Mouse (Mus musculus): ENCODE results near the gene Dhrs9.
"Not testable (repeated sequence)": the region's sequence is repeated elsewhere in the genome, so short reads cannot be mapped to it uniquely, and the experiment has no call there.

Gene Dhrs9

DNA sequence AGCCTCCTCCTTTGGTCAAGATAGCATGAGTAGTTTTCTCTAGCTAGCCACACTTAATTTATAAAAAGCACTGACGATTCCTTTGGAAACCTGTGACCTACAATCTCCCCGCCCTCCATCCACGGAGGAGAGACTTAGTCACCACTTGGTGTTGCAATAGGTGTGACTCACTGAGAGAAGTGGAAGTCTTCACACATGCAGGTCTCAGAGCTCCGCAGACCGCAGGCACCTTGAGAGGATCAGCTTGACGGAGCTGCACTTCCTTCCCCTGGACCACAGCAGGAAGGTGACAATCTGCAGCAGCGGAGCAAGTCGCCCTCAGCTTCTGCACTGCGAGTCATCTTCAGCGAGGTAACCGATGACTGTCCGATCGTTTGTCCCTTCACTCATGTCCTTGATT lies at the start of gene Dhrs9:
TSS of gene Dhrs9 (plus strand) at position 165 of the 400 bp plus-strand sequence.
- DNase-seq (ENCODE audit: low spot score in 2 of 2) = peak; percentile 73 to 81

DNA sequence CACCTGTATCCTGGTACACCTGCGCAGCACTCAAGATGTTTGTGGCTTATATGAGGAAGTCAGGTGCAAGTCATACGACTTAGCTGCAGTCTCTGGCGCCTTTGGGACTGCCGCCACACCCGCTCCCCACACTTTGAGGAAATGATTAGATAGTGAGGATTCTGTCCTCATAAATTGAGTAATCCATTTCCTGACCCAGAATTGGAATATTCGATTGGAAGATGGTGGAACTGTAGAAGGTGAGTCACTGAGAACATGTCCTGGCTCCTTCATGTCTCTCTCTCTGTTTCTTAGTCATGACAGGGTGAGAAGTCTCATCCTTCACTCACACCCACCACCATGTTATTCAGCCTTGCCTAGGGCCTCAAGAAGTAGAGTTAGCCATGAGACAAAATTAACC lies 48.7 kb upstream of the Dhrs9 start:
- not testable (repeated sequence) for DNase-seq (ENCODE audit: low spot score in 2 of 2)

DNA sequence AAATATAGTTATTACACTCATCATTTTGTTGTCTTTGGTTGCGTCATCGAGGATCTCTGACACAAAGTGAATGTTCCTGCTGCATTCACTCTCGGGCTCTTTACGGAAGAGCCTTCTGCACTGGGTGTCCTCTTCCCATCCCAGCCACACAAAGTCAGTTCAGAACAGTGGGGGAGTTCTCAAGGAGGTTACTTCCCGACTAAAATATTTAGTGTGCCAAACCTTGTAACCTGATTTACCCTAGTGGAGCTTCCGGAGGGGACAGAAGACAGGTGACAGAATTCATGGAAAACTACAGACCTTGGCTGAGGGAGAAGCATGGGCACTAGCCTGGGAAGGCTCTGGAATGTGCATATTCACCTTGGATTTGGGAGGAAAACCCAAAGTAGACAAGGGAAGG lies 38.7 kb upstream of the Dhrs9 start:
- no peak for DNase-seq (ENCODE audit: low spot score in 2 of 2)

DNA sequence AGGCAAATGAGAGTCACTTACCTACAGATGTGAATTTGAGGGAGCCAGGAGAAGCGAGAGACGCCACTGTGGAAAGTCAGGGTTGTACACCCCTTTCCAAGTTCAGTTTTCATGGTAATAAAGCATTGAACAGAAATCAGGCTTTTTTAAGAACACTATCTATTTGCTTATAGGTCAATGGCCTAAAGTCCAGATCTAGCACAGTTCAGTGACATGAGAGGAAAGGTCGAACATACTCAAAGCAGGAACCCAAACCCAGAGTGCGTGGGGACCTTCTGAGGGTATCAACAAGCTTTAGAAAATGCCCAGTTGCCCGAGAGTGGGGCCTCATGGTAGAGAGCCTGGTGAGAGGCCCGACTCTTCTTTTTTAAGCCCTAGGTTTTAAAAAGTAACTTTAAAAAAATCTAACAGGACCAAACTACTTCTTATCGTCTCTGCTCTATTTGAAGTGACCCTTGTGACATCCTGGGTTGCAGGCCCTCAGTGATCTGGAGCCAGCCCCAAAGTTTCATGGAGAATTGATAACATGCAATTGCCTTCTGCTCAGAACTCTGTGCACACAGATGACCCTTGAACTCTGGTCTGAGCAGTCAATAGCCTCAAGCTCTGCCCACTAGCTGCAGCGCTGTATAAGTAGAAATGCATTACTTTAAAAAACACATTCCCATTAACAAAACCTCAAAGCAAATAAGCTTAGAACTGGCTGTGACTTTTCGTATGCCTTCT lies 37.6 kb upstream of the Dhrs9 start, which contains the start of gene Abcb11:
TSS of gene Abcb11 (minus strand) at position 121 of the 726 bp plus-strand sequence.
- no peak for DNase-seq (ENCODE audit: low spot score in 2 of 2)

DNA sequence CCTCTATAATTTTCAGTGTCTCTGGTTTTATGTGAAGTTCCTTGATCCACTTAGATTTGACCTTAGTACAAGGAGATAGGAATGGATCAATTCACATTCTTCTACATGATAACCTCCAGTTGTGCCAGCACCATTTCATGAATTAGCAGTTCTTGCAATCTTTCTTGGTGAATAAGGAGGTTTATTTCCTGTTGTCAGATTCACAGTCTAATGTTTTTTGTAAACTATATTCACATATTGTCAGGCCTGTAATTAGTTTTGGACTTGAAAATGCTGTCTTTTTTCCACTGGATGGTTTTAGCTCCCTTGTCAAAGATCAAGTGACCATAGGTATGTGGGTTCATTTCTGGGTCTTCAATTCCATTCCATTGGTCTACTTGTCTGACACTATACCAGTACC lies 24.8 kb upstream of the Dhrs9 start:
- not testable (repeated sequence) for DNase-seq (ENCODE audit: low spot score in 2 of 2)

DNA sequence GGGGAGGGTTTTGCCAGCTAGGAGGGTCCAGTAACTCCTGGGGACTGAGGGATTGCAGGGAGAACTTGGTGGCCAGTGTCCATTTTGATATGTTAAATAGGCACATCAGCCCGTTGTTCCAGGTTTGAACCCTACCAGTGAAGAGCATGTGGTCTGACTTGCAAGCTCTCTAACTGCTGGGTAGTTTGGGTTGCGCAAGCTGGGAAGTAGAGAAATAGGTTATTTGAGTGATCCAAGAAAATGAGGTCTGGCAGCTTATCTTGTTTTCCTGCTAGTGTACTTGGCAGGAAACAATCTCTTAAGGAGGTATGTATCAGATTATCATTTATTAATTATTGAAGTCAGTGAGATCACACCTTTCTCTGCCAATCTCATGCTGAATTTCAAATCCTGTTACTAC lies 15.4 kb upstream of the Dhrs9 start:
- DNase-seq (ENCODE audit: low spot score in 2 of 2) = no peak

DNA sequence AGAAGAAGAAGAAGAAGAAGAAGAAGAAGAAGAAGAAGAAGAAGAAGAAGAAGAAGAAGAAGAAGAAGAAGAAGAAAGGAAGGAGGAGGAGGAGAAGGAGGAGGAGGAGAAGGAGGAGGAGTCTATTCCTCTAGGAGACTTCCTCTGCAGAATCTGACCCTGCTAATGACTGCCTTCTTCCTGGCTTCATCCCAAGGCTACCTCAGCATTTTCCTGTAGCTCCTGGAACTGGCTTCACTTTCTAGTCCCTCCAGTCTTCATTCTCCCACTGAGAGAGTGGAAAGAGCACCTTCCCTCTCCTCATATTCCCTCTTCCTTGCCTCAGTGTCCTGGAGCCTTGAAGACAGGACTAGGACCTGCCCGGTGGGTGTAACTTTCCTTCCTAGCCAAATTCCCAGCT lies 15.0 kb upstream of the Dhrs9 start:
- DNase-seq (ENCODE audit: low spot score in 2 of 2) = no peak

DNA sequence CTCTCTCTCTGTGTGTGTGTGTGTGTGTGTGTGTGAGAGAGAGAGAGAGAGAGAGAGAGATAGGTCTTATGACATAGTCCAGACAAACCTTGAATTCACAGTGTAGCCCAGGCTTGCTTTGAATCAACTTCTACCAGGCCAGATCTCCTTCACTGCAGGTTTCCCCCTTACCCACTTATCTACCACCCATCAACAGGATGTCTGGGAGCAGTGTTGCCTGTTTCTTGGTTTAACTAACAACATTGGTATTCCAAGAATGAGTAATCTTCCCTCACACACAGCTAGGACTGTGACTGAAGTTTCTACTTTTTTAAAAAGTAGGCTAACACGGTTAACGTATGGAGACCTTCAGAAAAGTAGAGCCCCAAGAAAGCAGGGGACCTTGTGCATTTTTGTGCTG lies 3.5 kb upstream of the Dhrs9 start:
- DNase-seq (ENCODE audit: low spot score in 2 of 2) = no peak

DNA sequence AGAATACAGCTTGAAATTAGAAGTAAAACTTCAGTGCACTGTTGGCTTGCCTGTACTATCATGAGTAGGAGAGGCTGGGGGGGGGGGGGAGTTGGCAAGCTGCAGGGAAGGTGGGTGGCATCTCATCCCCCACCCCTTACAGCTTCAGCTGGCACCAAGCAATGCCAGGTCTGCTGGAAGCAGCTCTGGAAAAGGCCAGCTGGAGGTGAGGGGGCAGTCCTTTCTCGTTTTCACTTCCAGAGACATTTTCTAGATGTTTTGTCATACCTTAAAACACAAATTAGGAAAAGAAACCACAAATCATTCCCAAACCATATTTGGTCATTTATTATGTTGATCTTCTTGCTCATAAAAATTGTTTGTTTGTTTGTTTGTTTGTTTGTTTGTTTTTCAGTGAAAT lies 444 bp upstream of the Dhrs9 start:
- no peak for DNase-seq (ENCODE audit: low spot score in 2 of 2)

DNA sequence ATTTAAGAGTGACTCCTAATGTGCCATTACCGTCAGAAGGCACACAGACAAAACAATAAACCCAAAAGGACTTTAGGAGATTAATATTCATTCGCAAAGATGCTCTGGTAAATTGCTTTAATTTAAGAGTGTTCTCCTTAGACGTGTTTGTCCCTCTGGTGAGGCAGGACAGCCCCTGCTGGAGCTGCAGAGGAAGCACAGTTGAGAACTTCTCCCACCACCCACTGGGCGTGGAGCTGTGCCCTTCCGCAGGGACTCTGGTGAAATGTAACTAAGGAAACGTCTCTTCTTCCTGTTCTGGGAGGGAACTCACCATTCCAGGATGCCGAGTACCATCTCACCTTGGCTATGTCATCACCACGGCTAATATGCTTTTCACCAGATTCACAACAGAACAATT lies 1.5 kb downstream of the Dhrs9 start:
- DNase-seq (ENCODE audit: low spot score in 2 of 2) = no peak

DNA sequence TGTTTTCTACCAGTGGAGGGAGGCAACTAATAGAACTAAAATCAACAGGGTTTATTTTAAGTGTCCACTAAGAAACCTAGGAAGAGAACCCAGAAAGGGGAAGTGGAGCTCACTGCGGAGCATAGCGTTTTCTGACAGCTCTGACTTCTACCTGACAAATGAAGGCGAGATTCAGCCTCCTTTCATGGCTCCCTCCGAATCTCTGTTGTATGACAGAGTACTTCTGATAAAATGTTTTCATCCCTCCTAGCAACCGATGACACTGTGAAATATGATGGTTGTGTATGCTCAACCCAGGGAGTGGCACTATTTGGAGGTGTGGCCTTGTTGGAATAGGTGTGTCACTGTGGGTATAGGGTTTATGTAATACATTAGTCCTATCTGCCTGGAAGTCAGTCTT lies 2.6 kb downstream of the Dhrs9 start:
- no peak for DNase-seq (ENCODE audit: low spot score in 2 of 2)

DNA sequence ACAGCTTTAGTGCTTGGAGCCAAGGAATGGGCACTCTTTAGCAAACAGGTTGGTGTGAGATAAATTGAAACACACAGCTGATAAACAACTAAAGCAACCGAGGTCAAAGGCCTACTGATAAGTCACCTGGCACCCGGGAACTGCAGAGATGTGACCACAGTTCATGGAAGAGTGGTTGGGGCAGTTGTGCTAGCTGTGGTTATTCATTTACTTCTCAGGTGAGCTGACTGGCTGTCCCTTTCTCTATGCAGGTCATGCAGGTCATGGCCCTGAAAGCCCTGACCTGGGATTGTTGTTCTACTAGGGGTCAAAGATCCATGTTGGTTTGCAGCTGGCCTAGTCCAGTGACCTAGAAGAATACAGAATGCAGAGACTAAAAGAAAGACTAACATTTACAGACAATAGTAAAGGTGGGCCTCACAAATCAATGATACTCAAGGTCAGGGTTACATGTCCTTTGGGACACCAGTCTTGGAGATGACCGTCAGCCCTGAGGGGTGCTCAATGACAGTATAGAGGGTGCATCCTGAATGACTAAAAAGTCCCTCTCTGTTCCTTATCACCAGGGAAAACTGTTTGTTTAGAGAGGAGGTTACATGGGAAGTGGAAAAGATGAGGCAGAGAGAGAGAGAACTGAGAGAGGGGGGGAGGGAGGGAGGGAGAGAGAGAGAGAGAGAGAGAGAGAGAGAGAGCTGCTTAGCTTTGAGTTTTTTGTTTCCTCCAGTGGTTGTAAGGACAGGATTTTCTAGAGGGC lies 6.0 kb downstream of the Dhrs9 start:
- DNase-seq (ENCODE audit: low spot score in 2 of 2) = no peak

DNA sequence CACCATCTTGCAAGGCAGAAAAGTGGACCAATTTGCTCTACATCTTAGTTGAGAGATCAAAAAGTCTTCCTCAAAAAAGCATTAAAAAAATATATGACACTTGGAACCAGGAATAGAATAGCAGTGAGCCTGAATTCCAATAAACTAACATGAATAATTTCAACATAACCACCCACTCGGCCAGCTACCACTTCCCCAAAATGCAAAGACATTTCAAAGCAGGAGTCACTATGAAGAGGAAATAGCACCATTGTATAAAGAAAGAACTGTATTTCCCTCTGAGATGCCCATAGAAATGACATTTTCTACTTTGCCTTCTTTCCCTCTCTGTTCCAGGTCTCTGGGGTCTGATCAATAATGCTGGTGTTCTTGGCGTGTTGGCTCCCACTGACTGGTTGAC lies 13.7 kb downstream of the Dhrs9 start:
- DNase-seq (ENCODE audit: low spot score in 2 of 2) = no peak

DNA sequence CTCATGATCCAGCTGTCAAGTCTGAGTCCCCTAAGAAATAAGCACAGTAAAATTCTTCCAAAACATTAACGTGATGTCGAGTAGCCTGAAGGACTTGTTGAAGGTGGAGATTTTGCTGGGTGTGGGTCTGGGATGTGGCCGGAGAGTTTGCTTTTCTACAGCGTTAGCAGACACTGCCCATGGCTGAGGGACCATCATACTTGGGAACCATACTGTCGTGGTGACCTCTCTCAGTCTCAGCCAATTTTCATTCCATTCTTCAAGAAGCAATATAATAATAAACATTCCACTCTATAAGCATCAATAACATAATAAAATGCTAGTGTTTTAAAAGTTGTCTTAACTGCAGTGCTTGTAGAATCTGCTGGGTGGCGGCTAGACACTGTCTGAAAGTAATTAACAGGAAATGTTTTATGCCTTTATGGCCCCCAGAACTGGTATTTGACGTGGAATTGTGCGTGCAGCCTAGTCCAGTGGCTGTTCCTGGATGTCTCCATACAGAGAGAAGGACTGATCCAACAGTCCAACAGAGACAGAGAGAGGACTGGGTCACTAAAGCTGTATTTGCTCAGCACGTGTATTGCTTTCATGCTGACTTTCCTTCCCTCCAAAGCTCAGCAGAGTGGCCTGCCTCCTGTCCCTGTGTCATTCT lies 15.5 kb downstream of the Dhrs9 start:
- no peak for DNase-seq (ENCODE audit: low spot score in 2 of 2)

DNA sequence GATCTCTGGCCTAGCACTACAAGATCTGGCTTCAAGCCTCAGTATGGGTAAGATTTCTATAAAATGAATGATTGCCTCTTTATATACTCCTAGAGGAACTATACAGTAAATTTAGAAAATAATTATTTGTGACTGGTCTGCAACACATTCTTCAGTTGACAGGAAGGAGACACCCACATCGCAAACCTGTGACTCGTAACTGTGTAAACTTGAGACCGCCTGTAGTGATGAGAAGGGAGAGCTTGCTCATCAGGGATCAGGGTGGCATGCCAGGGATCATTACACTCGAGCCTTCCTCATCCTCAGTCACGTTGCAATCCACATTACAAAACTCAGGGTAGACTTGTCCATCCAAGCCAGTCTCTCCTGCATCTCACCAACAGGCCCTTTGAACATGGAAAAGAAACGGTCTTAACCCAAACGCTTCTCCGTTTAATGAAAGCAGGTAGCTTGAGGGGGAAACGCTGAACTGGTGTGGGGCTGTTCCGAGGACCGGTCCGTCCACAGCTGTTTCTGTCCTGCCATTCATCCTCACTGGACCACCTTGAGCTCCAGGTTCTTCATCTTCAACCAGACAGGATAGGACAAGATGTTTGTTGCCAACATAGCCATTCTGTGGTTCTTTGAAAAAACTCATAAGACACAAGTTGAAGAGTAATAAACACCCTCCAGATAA lies 16.7 kb downstream of the Dhrs9 start:
- no peak for DNase-seq (ENCODE audit: low spot score in 2 of 2)

DNA sequence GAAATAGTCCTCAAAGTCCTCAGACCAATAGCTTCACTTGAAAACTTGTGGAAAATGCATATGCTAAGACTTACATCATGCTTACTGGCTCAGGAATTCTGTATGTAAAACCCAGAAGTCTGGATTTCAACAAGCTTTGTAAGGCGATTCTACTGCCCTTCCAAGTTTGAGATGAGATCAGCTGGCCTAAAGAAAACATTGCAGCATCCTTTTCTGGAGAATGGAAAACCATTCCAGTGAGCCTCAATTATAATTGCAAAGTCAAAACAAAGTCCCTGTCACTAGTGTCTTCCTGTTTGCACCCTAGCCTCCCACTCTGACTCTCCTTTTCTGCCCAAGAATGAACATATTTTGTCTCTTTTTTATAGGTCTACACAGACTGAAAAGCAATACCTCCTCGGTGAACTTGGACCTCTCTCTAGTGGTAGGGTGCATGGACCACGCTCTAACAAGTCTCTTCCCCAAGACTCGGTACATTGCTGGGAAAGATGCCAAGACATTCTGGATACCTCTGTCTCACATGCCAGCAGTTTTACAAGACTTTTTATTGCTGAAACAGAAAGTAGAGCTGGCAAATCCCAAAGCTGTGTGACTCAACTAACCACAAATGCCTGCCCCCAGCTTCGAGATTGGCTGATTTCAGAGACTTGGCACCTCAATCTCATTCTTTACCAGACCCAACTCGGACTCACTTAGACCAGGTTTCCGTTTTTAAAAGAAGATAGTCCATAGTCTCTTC lies 20.8 kb downstream of the Dhrs9 start:
- DNase-seq (ENCODE audit: low spot score in 2 of 2) = no peak

DNA sequence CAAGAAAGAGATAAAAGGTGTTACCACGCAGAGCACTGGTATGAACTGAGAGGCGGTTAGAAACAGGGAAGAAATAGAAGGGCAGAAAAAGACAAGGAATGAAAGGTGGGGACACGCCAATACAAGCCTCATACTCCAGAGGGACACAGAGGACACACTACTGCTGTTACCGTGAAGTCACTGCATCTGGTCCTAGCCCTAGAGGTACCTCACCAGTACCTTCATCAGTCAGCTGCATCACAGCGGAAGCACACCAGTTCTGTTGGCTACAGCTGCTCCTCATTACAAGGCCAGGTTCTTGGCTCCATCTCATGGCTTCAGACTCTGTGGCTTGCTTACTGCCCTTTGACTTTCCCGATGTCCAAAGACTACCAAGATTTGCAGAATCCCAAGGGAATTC lies 21.6 kb downstream of the Dhrs9 start:
- no peak for DNase-seq (ENCODE audit: low spot score in 2 of 2)

DNA sequence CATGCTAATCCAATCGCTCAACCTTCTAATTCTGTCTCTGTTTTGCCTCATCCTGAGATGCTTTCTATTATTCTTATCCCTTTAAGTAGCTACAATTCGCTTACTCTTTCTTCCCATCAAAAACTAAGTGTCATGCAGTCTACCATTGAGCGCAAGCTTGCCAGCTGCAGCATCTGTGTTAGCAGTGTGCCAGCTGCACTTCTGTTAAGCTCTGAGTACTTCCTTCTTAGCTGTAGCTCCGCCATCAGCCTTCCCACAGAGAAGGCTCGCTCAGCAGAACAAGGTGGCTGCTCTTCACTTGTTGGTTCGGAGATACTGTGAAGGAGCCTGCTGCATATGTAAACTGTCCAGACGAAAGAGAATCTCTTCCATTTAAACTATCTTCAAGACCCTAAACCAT lies 22.1 kb downstream of the Dhrs9 start:
- no peak for DNase-seq (ENCODE audit: low spot score in 2 of 2)

DNA sequence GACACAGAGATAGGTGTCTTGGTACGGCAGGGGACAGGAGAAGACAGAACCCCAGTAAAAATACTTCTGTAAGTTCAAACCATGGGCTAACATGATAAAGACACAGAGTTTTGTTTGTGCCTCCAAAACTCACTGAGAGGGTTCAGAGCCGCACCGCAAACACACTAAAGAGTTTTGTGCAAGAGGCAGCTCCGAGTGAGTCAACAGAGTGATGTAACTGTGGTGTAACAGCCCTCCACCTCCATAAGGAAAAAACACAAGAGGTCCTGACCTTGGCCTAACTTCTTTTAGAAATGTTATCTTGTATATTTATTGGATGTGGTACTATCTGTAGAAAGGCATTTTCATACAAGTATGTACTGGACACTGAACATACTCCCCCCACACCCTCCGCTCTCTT lies 25.4 kb downstream of the Dhrs9 start:
- DNase-seq (ENCODE audit: low spot score in 2 of 2) = no peak

DNA sequence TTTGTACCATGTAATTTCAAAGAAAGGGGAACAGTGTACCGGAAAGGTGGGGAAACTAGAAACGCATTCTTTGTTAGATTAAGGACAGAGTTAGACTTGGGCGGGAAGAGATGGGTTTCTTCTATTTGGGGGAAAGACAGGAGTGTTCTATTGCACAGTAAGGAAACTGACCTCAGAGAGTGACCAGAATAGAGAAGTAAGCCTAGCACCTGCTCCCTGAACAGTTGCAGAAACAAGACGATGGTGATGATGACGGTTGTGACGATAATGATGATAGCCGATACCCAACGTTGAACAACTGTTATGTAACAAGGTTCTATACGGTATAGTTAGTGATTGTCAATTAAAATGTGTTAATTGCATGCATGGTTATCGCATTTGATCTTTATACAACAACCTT lies 34.3 kb downstream of the Dhrs9 start:
- no peak for DNase-seq (ENCODE audit: low spot score in 2 of 2)

DNA sequence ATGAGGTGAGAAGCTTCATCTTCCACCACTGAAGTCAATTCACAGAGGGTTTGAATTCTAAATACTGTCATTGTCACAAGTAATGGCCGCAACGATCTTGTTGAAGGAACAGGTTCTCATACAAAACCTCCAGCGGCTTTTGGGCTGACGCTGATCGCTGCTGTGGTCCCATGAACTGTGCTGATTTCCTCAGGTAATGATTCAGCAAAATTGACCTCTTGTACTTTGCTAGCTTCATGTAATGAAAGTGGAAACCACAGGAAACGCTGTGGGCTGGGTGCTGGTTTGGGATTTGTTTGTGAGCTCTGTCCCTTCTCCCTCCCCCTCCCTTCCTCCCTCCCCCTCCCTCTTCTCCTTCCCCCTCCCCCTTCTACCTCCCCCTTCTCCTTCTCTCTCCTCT lies 34.8 kb downstream of the Dhrs9 start:
- peak; percentile 8 to 38 for DNase-seq (ENCODE audit: low spot score in 2 of 2)
